Mouse (Mus musculus) liver, adult (tissue): Measurements from ENCODE around the gene Zfp658.

Experiments used
- GATA4 ChIP-seq: IDR thresholded peaks from 2 replicates; pipeline ENCODE4 v1.6.1; 2014; ENCODE audit warnings: mild to moderate bottlenecking, low read length; ENCODE audit not compliant: insufficient replicate concordance

The Zfp658 gene

GRCm38 (mm10) chr7:43562006-43562633, at the start of gene Zfp658:
Gene Zfp658 (plus strand): TSS chr7:43562256.
- TF ChIP-seq GATA4, result 0 out of 2 replicates have a peak, but pooled peaks have one; percentile 5

GRCm38 (mm10) chr7:43512519-43512918, 49.5 kb upstream of the Zfp658 start:
- TF ChIP-seq GATA4, result no peak

GRCm38 (mm10) chr7:43515076-43515475, 47.0 kb upstream of the Zfp658 start:
- no peak for TF ChIP-seq GATA4

GRCm38 (mm10) chr7:43518341-43518740, 43.7 kb upstream of the Zfp658 start:
- TF ChIP-seq GATA4, result no peak

- no peak for TF ChIP-seq GATA4
These were observed 39.3 kb upstream of the Zfp658 start for GRCm38 (mm10) chr7:43522776-43523175.

- TF ChIP-seq GATA4, result no peak
These were observed 36.7 kb upstream of the Zfp658 start for GRCm38 (mm10) chr7:43525313-43525712.

- TF ChIP-seq GATA4, result no peak
These were observed 31.8 kb upstream of the Zfp658 start for GRCm38 (mm10) chr7:43530216-43530785.

GRCm38 (mm10) chr7:43532936-43533505, 29.0 kb upstream of the Zfp658 start:
- no peak for TF ChIP-seq GATA4

- TF ChIP-seq GATA4, result no peak
These were observed 23.5 kb upstream of the Zfp658 start for GRCm38 (mm10) chr7:43538524-43538923.

- TF ChIP-seq GATA4, result no peak
These were observed 17.7 kb upstream of the Zfp658 start, which contains the start of gene Cd33 for GRCm38 (mm10) chr7:43544225-43544977. Gene Cd33 (minus strand): TSS chr7:43544428.

- no peak for TF ChIP-seq GATA4
These were observed 16.2 kb upstream of the Zfp658 start for GRCm38 (mm10) chr7:43545656-43546545.

GRCm38 (mm10) chr7:43547666-43548065, 14.4 kb upstream of the Zfp658 start:
- no peak for TF ChIP-seq GATA4

- no peak for TF ChIP-seq GATA4
These were observed 13.8 kb upstream of the Zfp658 start for GRCm38 (mm10) chr7:43548206-43548605.

GRCm38 (mm10) chr7:43553153-43553552, 8.9 kb upstream of the Zfp658 start:
- no peak for TF ChIP-seq GATA4

- no peak for TF ChIP-seq GATA4
These were observed 7.5 kb upstream of the Zfp658 start for GRCm38 (mm10) chr7:43554550-43554949.
